Mouse (Mus musculus) embryonic fibroblast, embryonic 13.5 days (primary cell): ENCODE results near the gene Hus1.

Source experiments
- CTCF ChIP-seq: IDR thresholded peaks from 2 replicates; pipeline ENCODE4 v1.5.1; 2011; ENCODE audit warnings: mild to moderate bottlenecking, control low read depth, low read length, moderate library complexity, borderline replicate concordance; ENCODE audit not compliant: insufficient read depth
- POLR2A ChIP-seq: IDR thresholded peaks from 2 replicates; pipeline ENCODE4 v1.6.1; 2011; ENCODE audit warnings: low read depth, mild to moderate bottlenecking, control low read depth, low read length, moderate library complexity

GRCm38 (mm10) chr11:8948871-8949270, 62.1 kb downstream of the Hus1 start:
- no peak for TF ChIP-seq CTCF
- no peak for TF ChIP-seq POLR2A
